Mouse (Mus musculus): ENCODE data around the gene Slc25a26. TPM values are rescaled to one million over a fixed set of nuclear protein-coding genes. Genes with fewer than 3 reads are reported as not detected.

Gene Slc25a26
- 7.1 and 7.9 TPM in 2 replicates for polyA plus RNA-seq (2015; fragmentation: Nextera tagmentation; extraction: Ambion mirVana)

DNA sequence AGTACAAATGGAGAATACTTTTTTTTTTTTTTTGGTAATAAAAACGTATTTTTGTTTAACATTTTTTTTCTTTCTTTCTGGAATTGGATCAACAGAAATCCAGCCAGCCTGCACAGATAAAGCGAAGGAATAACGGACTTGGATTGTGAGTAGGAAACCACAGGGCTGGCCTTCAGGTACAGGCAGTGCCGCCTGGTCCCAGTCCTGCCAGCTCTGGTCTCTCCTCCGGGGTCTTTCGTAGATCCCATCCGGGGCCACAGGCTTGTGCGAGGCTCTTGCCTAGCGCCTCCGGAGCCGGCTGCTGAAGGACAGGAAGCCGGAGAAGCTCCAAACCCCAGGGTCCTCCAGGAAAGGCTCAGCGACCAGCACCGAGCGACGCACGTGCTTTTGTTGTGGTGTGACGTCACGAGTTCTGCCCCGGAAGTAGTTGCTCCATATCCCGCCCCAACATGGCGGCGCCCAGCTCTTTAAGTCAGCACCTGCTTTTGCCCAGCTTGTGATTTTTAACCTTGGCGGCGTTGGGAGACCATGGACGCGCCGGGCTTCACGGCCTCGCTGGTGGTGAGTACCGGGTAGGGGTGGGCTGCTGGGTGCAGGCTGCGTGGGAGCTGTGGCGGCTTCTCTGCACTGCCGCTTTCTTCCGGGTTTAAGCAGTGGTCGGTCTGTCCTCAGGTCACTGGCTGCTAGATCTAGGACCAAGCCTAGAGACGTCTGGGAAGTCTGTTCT, at the start of gene Slc25a26:
Gene Slc25a26, plus strand, starts transcription at position 435 of the 727 bp plus-strand sequence.
- Histone ChIP-seq H3K4me1 (replicated peaks) (peaks cover 16% of the 10 kb centered on the region), H3K27me3 (no peaks in the 10 kb centered on the region), H3K27ac (peak within 1 kb of the TSS; percentile 17; the same call in 1 of the 2 replicates), H3K4me3 (replicated peaks) (peak within 1 kb of the TSS; percentile 59), H3K9me3 (no peaks in the 10 kb centered on the region), H3K4me2 (replicated peaks) (peak within 1 kb of the TSS; percentile 81), H3K36me3 (no peaks in the 10 kb centered on the region), H3K9ac (replicated peaks) (peak within 1 kb of the TSS; percentile 45)
- WGBS: under 1% methylated on average over 37 of the region's 37 CpGs
- peak; percentile 98 for ATAC-seq

DNA sequence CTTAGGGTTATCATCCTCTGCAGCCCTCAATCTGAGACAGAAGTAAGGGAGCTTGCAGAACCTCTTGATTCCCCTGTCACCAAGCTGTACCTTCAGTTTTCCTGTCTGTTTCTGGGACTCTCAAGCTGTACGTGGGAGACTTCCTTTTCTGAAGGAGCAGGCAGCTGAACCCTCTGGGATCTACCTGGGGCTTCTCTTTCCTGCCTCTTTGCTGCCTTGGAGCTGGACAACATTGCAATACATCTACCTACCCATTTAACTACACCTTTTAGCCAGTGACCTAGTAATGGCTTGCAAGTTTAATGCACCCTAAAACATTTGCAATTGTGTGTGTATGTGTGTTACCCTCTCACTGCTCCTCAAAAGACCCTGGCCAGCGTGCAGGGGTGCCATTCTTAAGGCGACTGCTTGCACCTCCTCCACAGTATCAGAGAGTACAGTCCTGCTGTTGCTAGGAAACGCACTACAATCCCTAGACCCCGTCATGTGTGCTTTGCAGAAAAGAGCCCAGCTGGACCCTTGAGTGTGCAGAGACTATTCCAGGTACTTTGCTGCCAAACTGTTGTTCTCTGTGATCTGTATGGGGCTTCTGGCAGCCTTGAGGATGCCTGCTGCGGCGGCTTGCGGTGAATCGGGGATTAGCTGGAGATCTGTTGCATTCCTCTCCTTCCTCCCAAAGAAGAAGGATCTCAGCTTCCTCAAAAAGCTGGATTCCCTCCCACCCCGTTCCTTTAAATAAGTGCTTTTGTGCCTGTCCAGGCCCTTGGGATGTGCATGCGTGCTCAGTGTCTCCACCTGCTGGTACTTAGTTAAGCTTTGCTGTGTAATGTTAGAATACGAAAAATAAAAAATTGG, 35.9 kb upstream of the Slc25a26 start:
- H3K9ac ChIP-seq (replicated peaks): 0 out of 2 replicates have a peak overlapping the region, but pooled peaks have one; percentile 8

DNA sequence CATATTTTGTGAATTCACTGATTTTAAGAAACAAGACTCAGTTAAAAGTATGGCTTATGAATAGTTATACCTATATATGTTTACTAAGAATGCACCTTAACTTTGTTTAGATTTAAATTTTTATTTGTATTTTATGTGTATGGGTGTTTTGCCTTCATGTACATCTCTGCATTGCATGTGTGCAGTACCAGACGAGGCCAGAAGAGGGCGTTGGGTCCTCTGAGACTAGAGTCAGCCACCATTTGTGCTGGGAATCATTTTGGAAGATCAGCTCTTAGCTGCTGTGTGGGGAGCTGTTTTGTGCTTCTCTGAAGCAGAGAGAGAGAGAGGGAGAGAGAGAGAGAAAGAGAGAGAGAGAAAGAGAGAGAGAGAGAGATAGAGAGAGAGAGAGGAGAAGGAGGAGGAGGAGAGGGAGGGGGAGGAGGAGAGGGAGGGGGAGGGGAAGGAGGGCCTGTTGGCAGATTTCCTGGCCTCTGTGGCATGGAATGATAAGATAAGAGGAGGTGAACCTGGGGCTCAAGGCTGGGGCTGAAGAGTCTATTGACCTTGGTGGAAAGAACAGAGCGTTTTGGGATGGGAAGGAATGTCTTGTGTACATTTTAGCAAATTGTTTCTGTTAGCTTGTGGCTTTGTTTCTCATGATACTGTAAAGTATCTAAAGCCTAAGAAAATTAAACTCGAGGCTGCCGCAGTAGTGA, 33.5 kb upstream of the Slc25a26 start:
- no peak overlapping the region for H3K9ac ChIP-seq (replicated peaks)
- WGBS: 68% methylated on average over 5 of the region's 5 CpGs
- no peak overlapping the region for H3K4me3 ChIP-seq (replicated peaks)
- H3K4me2 ChIP-seq (replicated peaks): no peak overlapping the region
- H3K27me3 ChIP-seq: no peaks in the 10 kb centered on the region
- peaks cover 13% of the 10 kb centered on the region for H3K4me1 ChIP-seq (replicated peaks)
- H3K36me3 ChIP-seq: no peaks in the 10 kb centered on the region
- H3K9me3 ChIP-seq: no peaks in the 10 kb centered on the region
- no peak overlapping the region for H3K27ac ChIP-seq
- no peak for ATAC-seq

More for the DNA sequence above, 35.9 kb upstream of the Slc25a26 start:
- Histone ChIP-seq H3K27me3 (no peaks in the 10 kb centered on the region), H3K36me3 (no peaks in the 10 kb centered on the region), H3K9me3 (no peaks in the 10 kb centered on the region), H3K4me3 (replicated peaks) (peak overlapping the region; percentile 22), H3K27ac (peak overlapping the region; percentile 55), H3K4me1 (replicated peaks) (peaks cover 13% of the 10 kb centered on the region), H3K4me2 (replicated peaks) (peak overlapping the region; percentile 47)
- peak; percentile 98 for ATAC-seq
- 4% methylated on average over 12 of the region's 12 CpGs for WGBS

DNA sequence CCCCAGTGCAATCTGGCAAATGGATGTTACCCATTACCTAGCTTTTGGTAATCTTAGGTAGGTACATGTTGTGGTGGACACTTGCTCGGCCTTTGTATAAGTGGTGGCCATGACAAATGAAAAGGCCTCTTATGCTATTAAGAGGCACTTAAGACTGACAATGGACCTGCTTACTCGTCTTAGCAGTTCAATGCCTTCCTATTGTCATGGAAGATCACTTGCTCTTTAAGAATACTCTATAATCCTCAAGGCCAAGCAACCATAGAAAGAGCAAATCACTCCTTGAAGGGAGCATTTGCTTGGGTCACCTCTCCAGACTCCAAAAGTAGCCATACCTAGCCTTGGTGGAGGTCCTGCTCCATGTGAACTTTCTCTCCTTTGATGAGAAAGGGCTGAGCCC, 7.4 kb upstream of the Slc25a26 start:
- H3K27me3 ChIP-seq: no peaks in the 10 kb centered on the region
- H3K4me2 ChIP-seq (replicated peaks): no peak overlapping the region
- ATAC-seq: no peak
- H3K9me3 ChIP-seq: no peaks in the 10 kb centered on the region
- 54% methylated on average over 2 of the region's 2 CpGs for WGBS
- H3K4me3 ChIP-seq (replicated peaks): no peak overlapping the region
- no peaks in the 10 kb centered on the region for H3K36me3 ChIP-seq
- H3K4me1 ChIP-seq (replicated peaks): no peaks in the 10 kb centered on the region
- no peak overlapping the region for H3K9ac ChIP-seq (replicated peaks)
- H3K27ac ChIP-seq: no peak overlapping the region

DNA sequence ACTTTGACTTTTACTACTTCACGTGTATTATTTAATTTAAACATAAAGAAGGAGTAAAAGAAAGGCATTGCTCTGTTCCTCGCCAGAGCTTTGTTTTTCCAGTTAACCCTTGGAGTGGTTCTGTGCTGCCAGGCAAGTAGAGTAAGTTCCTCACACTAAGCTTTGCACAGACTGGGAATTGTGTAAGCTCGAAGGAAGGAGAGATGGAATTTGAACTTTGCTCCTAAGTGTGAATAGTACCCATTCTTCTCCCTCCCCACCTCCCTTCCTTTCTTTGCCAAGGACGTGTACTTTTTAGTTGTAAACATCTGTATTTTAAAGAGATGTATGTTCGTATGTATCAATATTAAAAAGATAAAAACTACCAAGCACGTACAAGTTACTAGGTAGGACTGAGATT, 3.8 kb downstream of the Slc25a26 start:
- no peak overlapping the region for H3K9ac ChIP-seq (replicated peaks)
- ATAC-seq: no peak
- peaks cover 16% of the 10 kb centered on the region for H3K4me1 ChIP-seq (replicated peaks)
- H3K4me3 ChIP-seq (replicated peaks): no peak overlapping the region
- no peak overlapping the region for H3K4me2 ChIP-seq (replicated peaks)
- no peaks in the 10 kb centered on the region for H3K27me3 ChIP-seq
- no peaks in the 10 kb centered on the region for H3K9me3 ChIP-seq
- WGBS: 74% methylated on average over 6 of the region's 6 CpGs
- H3K36me3 ChIP-seq: no peaks in the 10 kb centered on the region
- H3K27ac ChIP-seq: no peak overlapping the region

DNA sequence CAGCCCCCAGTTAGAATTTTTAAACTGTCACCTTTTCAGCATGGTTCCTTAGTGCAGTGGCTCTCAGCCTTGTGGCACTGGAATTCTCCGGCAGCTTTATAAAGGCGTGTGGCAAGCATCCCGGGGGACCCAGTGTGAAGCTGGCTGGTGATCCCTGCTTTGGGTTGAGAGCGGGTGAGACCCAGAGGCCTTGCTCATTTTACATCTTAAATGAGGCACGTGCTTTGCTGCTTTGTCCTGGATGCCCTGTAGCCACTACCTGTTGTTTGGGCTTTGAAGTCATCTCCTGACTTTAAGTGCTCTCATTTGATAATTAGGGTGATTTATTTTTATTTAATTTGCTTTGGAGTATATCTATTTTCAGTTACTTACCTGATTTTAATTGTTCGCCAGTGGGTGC, 7.8 kb downstream of the Slc25a26 start:
- Histone ChIP-seq H3K4me1 (replicated peaks) (no peaks in the 10 kb centered on the region), H3K4me2 (replicated peaks) (no peak overlapping the region), H3K36me3 (no peaks in the 10 kb centered on the region; the same call in 1 of the 2 replicates), H3K27me3 (no peaks in the 10 kb centered on the region), H3K27ac (no peak overlapping the region), H3K9me3 (no peaks in the 10 kb centered on the region), H3K9ac (replicated peaks) (no peak overlapping the region), H3K4me3 (replicated peaks) (no peak overlapping the region)
- no peak for ATAC-seq
- WGBS: 84% methylated on average over 6 of the region's 6 CpGs

DNA sequence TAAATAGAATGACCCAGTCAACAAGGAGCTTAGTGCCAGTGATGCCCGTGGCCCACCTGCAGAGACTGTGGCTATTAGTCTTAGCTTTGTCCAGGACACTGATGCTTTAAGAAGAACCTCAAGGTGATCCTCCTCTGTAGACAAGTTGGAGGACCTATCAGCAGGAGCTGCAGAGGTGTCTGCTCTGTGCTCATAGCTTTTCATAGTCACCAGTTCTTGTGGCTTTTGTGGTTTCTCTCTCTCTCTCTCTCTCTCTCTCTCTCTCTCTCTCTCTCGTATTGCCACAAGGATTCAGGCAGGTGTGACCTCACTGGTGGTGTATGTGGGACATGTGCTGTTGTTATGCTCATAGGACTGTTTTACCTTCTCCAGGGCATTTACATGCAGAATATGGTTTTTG, 8.7 kb downstream of the Slc25a26 start:
- WGBS: 77% methylated on average over 2 of the region's 2 CpGs
- H3K4me1 ChIP-seq (replicated peaks): no peaks in the 10 kb centered on the region
- H3K4me2 ChIP-seq (replicated peaks): no peak overlapping the region
- H3K9ac ChIP-seq (replicated peaks): no peak overlapping the region
- H3K36me3 ChIP-seq: no peaks in the 10 kb centered on the region; the same call in 1 of the 2 replicates
- no peak overlapping the region for H3K4me3 ChIP-seq (replicated peaks)
- H3K27me3 ChIP-seq: no peaks in the 10 kb centered on the region
- H3K9me3 ChIP-seq: no peaks in the 10 kb centered on the region
- H3K27ac ChIP-seq: no peak overlapping the region
- no peak for ATAC-seq

DNA sequence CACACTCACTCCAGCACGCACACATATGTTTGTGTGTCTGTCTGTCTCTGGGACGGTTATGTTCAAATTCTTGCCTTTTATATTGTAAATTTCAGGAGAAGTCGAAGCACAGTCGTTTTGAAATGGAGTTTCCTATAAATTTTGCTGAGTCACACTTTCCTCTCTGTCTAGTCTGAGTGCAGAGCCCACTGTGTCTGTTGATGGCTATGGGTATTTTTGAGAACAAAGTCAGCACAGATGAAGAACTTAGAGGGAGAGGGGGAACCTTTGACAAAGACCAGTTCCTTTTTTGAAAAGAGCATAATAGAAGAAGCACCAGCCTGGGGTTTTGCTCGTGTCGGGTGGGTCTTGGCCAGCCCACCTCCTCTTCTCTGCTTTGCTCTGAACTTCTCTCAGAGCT, 9.1 kb downstream of the Slc25a26 start:
- H3K27me3 ChIP-seq: no peaks in the 10 kb centered on the region
- WGBS: 87% methylated on average over 6 of the region's 6 CpGs
- H3K4me3 ChIP-seq (replicated peaks): no peak overlapping the region
- H3K9ac ChIP-seq (replicated peaks): no peak overlapping the region
- H3K9me3 ChIP-seq: no peaks in the 10 kb centered on the region
- no peaks in the 10 kb centered on the region for H3K4me1 ChIP-seq (replicated peaks)
- H3K36me3 ChIP-seq: no peaks in the 10 kb centered on the region; the same call in 1 of the 2 replicates
- no peak for ATAC-seq
- H3K27ac ChIP-seq: no peak overlapping the region
- H3K4me2 ChIP-seq (replicated peaks): no peak overlapping the region

DNA sequence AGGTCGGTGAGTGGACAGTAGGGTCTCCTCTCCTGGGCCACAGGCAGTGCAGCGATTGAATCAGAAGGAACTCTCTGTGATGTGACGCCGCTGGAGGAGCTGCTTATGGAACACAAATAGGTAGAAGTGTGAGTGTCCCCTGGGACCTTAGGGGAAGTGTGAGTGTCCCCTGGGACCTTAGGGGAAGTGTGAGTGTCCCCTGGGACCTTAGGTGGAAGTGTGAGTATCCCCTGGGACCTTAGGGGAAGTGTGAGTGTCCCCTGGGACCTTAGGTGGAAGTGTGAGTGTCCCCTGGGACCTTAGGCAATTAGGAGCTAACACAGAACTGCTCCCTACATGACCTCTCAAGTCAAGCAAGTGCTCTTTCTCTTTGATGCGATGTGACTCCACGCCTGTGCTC, 18.0 kb downstream of the Slc25a26 start:
- H3K27me3 ChIP-seq: no peaks in the 10 kb centered on the region
- H3K4me2 ChIP-seq (replicated peaks): no peak overlapping the region
- no peak for ATAC-seq
- H3K9me3 ChIP-seq: no peaks in the 10 kb centered on the region
- H3K4me3 ChIP-seq (replicated peaks): no peak overlapping the region
- no peak overlapping the region for H3K27ac ChIP-seq
- no peaks in the 10 kb centered on the region for H3K4me1 ChIP-seq (replicated peaks)
- 98% methylated on average over 6 of the region's 6 CpGs for WGBS
- no peak overlapping the region for H3K9ac ChIP-seq (replicated peaks)
- H3K36me3 ChIP-seq: no peaks in the 10 kb centered on the region

DNA sequence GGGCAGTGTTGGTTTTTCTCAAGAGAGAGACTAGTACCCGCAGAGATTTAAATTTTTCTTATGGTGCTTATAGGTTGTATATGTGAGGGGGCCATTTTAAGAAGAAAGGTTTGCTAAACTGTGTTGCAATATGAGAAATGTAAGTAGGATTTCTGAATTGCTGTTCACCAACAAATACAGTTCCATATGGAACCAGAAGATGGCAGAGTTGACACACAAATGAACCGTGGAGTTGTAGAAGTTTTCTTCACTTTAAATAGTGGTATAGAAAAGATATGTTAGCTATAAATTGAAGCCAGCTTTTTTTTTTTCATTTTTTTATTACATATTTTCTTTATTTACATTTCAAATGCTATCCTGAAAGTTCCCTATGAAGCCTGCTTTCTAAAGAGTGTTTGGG, 24.2 kb downstream of the Slc25a26 start:
- Histone ChIP-seq H3K27me3 (no peaks in the 10 kb centered on the region), H3K4me2 (replicated peaks) (no peak overlapping the region), H3K9ac (replicated peaks) (no peak overlapping the region), H3K4me1 (replicated peaks) (no peaks in the 10 kb centered on the region), H3K9me3 (no peaks in the 10 kb centered on the region), H3K36me3 (no peaks in the 10 kb centered on the region), H3K4me3 (replicated peaks) (no peak overlapping the region), H3K27ac (no peak overlapping the region)
- ATAC-seq: no peak
- WGBS: 32% methylated on average over 2 of the region's 2 CpGs

DNA sequence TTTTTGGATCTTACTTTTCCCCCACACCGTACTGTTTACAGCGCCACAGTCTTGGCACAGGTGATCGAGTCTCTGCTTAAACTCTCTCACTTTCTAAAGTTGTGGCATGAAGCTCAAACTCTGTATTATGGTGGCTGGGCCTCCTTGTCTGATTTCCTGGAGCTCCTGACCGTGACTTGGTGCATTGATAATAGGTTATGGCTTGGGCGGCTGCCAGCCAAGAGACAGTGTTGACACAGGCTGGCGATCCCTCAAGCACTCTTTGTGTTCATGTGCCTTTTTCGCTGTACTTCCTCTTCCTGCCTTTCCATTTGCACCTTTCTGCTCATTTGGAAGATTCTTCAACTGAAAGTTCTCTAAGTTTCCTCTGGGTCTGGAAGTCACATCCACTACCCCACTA, 30.6 kb downstream of the Slc25a26 start:
- 83% methylated on average over 7 of the region's 7 CpGs for WGBS
- Histone ChIP-seq H3K36me3 (0 out of 2 replicates have a peak, but pooled peaks cover under 1% of the 10 kb centered on the region), H3K9ac (replicated peaks) (no peak overlapping the region), H3K27ac (no peak overlapping the region), H3K4me3 (replicated peaks) (no peak overlapping the region), H3K9me3 (no peaks in the 10 kb centered on the region), H3K4me1 (replicated peaks) (no peaks in the 10 kb centered on the region), H3K4me2 (replicated peaks) (no peak overlapping the region), H3K27me3 (no peaks in the 10 kb centered on the region)
- no peak for ATAC-seq

DNA sequence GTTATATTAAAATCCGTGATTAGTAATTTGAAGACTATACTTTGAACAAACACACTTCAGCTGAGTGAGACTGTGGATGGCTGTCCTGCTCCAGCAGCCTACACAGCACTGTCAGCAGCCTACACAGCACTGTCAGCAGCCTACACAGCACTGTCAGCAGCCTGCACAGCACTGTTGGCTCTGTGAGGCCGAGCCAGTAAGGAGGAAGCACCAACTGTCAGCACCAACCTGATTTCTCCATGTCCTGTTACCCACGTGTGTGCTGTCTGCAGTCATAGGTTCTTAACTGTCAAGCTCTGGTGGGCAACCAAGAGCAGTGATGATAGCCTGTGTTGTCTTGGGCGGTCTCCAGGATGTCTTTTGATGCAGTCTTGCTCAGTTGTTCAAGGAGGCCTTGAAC, 32.0 kb downstream of the Slc25a26 start:
- H3K9me3 ChIP-seq: no peaks in the 10 kb centered on the region
- ATAC-seq: no peak
- H3K27me3 ChIP-seq: no peaks in the 10 kb centered on the region
- no peak overlapping the region for H3K27ac ChIP-seq
- WGBS: 78% methylated on average over 4 of the region's 4 CpGs
- no peak overlapping the region for H3K4me2 ChIP-seq (replicated peaks)
- no peak overlapping the region for H3K9ac ChIP-seq (replicated peaks)
- no peak overlapping the region for H3K4me3 ChIP-seq (replicated peaks)
- no peaks in the 10 kb centered on the region for H3K4me1 ChIP-seq (replicated peaks)
- peaks cover 5% of the 10 kb centered on the region; the same call in 1 of the 2 replicates for H3K36me3 ChIP-seq
